Mouse (Mus musculus): ENCODE results near the gene Atp11a. TPM values are rescaled to one million over a fixed set of nuclear protein-coding genes. Genes with fewer than 3 reads are reported as not detected.

Gene Atp11a
- polyA plus RNA-seq, 1 experiment: 12.8 TPM

- H3K27me3 ChIP-seq (ENCODE audit: control insufficient read depth, insufficient read depth, low read length): no peaks in the 10 kb centered on the region
- H3K36me3 ChIP-seq (ENCODE audit: control insufficient read depth, insufficient read depth, low read length): no peaks in the 10 kb centered on the region
- 0 out of 2 replicates have a peak, but pooled peaks cover 4% of the 10 kb centered on the region for H3K4me1 ChIP-seq (ENCODE audit: control insufficient read depth, insufficient read depth, insufficient read length, low read length)
- H3K27ac ChIP-seq (ENCODE audit: insufficient read depth, low read depth, low read length): no peak overlapping the region
- H3K4me3 ChIP-seq (ENCODE audit: low read depth, low read length): no peak overlapping the region
- 52% methylated on average over 5 of the region's 5 CpGs for WGBS
- TF ChIP-seq POLR2A (IDR thresholded peaks at IDR 0.05; ENCODE audit: low read depth, low read length) (no peak), CTCF (IDR thresholded peaks at IDR 0.05; ENCODE audit: extremely low read depth, insufficient read length, insufficient replicate concordance, low read depth, low read length) (no peak)
Observed at GRCm38 (mm10) chr8:12777171-12777570, 20.4 kb downstream of the Atp11a start.

- no peak overlapping the region for H3K4me3 ChIP-seq (ENCODE audit: low read depth, low read length)
- H3K4me1 ChIP-seq (ENCODE audit: control insufficient read depth, insufficient read depth, insufficient read length, low read length): 0 out of 2 replicates have a peak, but pooled peaks cover 4% of the 10 kb centered on the region
- no peaks in the 10 kb centered on the region for H3K27me3 ChIP-seq (ENCODE audit: control insufficient read depth, insufficient read depth, low read length)
- no peaks in the 10 kb centered on the region for H3K36me3 ChIP-seq (ENCODE audit: control insufficient read depth, insufficient read depth, low read length)
- TF ChIP-seq POLR2A (IDR thresholded peaks at IDR 0.05; ENCODE audit: low read depth, low read length): no peak
- no peak for TF ChIP-seq CTCF (IDR thresholded peaks at IDR 0.05; ENCODE audit: extremely low read depth, insufficient read length, insufficient replicate concordance, low read depth, low read length)
- WGBS: 62% methylated on average over 4 of the region's 4 CpGs
- H3K27ac ChIP-seq (ENCODE audit: insufficient read depth, low read depth, low read length): no peak overlapping the region
Observed at GRCm38 (mm10) chr8:12779541-12779940, 22.7 kb downstream of the Atp11a start.

- TF ChIP-seq POLR2A (IDR thresholded peaks at IDR 0.05; ENCODE audit: low read depth, low read length): no peak
- no peak for TF ChIP-seq CTCF (IDR thresholded peaks at IDR 0.05; ENCODE audit: extremely low read depth, insufficient read length, insufficient replicate concordance, low read depth, low read length)
- Histone ChIP-seq H3K4me1 (ENCODE audit: control insufficient read depth, insufficient read depth, insufficient read length, low read length) (no peaks in the 10 kb centered on the region), H3K27me3 (ENCODE audit: control insufficient read depth, insufficient read depth, low read length) (no peaks in the 10 kb centered on the region), H3K27ac (ENCODE audit: insufficient read depth, low read depth, low read length) (no peak overlapping the region), H3K4me3 (ENCODE audit: low read depth, low read length) (no peak overlapping the region), H3K36me3 (ENCODE audit: control insufficient read depth, insufficient read depth, low read length) (no peaks in the 10 kb centered on the region)
- WGBS: 75% methylated on average over 8 of the region's 8 CpGs
Observed at GRCm38 (mm10) chr8:12785508-12785907, 28.7 kb downstream of the Atp11a start.

- H3K4me3 ChIP-seq (ENCODE audit: low read depth, low read length): no peak overlapping the region
- H3K4me1 ChIP-seq (ENCODE audit: control insufficient read depth, insufficient read depth, insufficient read length, low read length): no peaks in the 10 kb centered on the region
- TF ChIP-seq CTCF (IDR thresholded peaks at IDR 0.05; ENCODE audit: extremely low read depth, insufficient read length, insufficient replicate concordance, low read depth, low read length) (no peak), POLR2A (IDR thresholded peaks at IDR 0.05; ENCODE audit: low read depth, low read length) (no peak)
- H3K27ac ChIP-seq (ENCODE audit: insufficient read depth, low read depth, low read length): no peak overlapping the region
- H3K36me3 ChIP-seq (ENCODE audit: control insufficient read depth, insufficient read depth, low read length): no peaks in the 10 kb centered on the region
- H3K27me3 ChIP-seq (ENCODE audit: control insufficient read depth, insufficient read depth, low read length): no peaks in the 10 kb centered on the region
- 80% methylated on average over 14 of the region's 14 CpGs for WGBS
Observed at GRCm38 (mm10) chr8:12786261-12786957, 29.6 kb downstream of the Atp11a start.

- TF ChIP-seq CTCF (IDR thresholded peaks at IDR 0.05; ENCODE audit: extremely low read depth, insufficient read length, insufficient replicate concordance, low read depth, low read length) (no peak), POLR2A (IDR thresholded peaks at IDR 0.05; ENCODE audit: low read depth, low read length) (no peak)
- 74% methylated on average over 12 of the region's 12 CpGs for WGBS
- no peak overlapping the region for H3K27ac ChIP-seq (ENCODE audit: insufficient read depth, low read depth, low read length)
- no peaks in the 10 kb centered on the region for H3K27me3 ChIP-seq (ENCODE audit: control insufficient read depth, insufficient read depth, low read length)
- no peak overlapping the region for H3K4me3 ChIP-seq (ENCODE audit: low read depth, low read length)
- H3K4me1 ChIP-seq (ENCODE audit: control insufficient read depth, insufficient read depth, insufficient read length, low read length): no peaks in the 10 kb centered on the region
- H3K36me3 ChIP-seq (ENCODE audit: control insufficient read depth, insufficient read depth, low read length): no peaks in the 10 kb centered on the region
Observed at GRCm38 (mm10) chr8:12786958-12787301, 30.1 kb downstream of the Atp11a start.

GRCm38 (mm10) chr8:12787427-12787826, 30.6 kb downstream of the Atp11a start:
- WGBS: 68% methylated on average over 8 of the region's 8 CpGs
- H3K36me3 ChIP-seq (ENCODE audit: control insufficient read depth, insufficient read depth, low read length): no peaks in the 10 kb centered on the region
- TF ChIP-seq POLR2A (IDR thresholded peaks at IDR 0.05; ENCODE audit: low read depth, low read length) (no peak), CTCF (IDR thresholded peaks at IDR 0.05; ENCODE audit: extremely low read depth, insufficient read length, insufficient replicate concordance, low read depth, low read length) (no peak)
- no peaks in the 10 kb centered on the region for H3K27me3 ChIP-seq (ENCODE audit: control insufficient read depth, insufficient read depth, low read length)
- H3K4me1 ChIP-seq (ENCODE audit: control insufficient read depth, insufficient read depth, insufficient read length, low read length): no peaks in the 10 kb centered on the region
- no peak overlapping the region for H3K27ac ChIP-seq (ENCODE audit: insufficient read depth, low read depth, low read length)
- no peak overlapping the region for H3K4me3 ChIP-seq (ENCODE audit: low read depth, low read length)

- TF ChIP-seq POLR2A (IDR thresholded peaks at IDR 0.05; ENCODE audit: low read depth, low read length) (no peak), CTCF (IDR thresholded peaks at IDR 0.05; ENCODE audit: extremely low read depth, insufficient read length, insufficient replicate concordance, low read depth, low read length) (no peak)
- no peaks in the 10 kb centered on the region for H3K36me3 ChIP-seq (ENCODE audit: control insufficient read depth, insufficient read depth, low read length)
- 93% methylated on average over 9 of the region's 9 CpGs for WGBS
- H3K27ac ChIP-seq (ENCODE audit: insufficient read depth, low read depth, low read length): no peak overlapping the region
- H3K27me3 ChIP-seq (ENCODE audit: control insufficient read depth, insufficient read depth, low read length): no peaks in the 10 kb centered on the region
- H3K4me1 ChIP-seq (ENCODE audit: control insufficient read depth, insufficient read depth, insufficient read length, low read length): peaks cover 2% of the 10 kb centered on the region; the same call in 1 of the 2 replicates
- no peak overlapping the region for H3K4me3 ChIP-seq (ENCODE audit: low read depth, low read length)
Observed at GRCm38 (mm10) chr8:12788695-12789094, 31.9 kb downstream of the Atp11a start.

All from small intestine, adult 2 months (tissue).